Comparison of ENCODE assay signal across 11 mouse cellular contexts in genomic region chr19:55139301-55139700, GRCm38 (mm10). TPM values are rescaled to one million over a fixed set of nuclear protein-coding genes. Genes with fewer than 3 reads are reported as not detected.
DNase-seq lines count a peak whose midpoint lies in the region; ATAC-seq and TF ChIP-seq lines count a peak whose summit lies in the region.
"Had no signal": no experiment of that assay in that cellular context is flagged by ENCODE, and none has a peak within 500 bp of the region (broad histone marks: within the 10 kb centered on the region; RNA-seq: fewer than 3 reads in every experiment).

No protein-coding gene starts in this region.

- no peaks in the 10 kb centered on the region for H3K9me3 ChIP-seq in lung, postnatal 0 days (ENCODE audit: low read length)
- no peaks in the 10 kb centered on the region for H3K9me3 ChIP-seq in kidney, embryonic 14.5 days (ENCODE audit: control insufficient read depth, low read length)

- H3K4me1 ChIP-seq in lung, postnatal 0 days (ENCODE audit: insufficient read depth, low read depth, low read length) = peaks cover 17% of the 10 kb centered on the region
- peaks cover 16% of the 10 kb centered on the region; the same call in 1 of the 2 replicates for H3K4me1 ChIP-seq in kidney, embryonic 14.5 days (ENCODE audit: control insufficient read depth, insufficient read depth, low read length)

- TF ChIP-seq CTCF in lung, postnatal 0 days (IDR thresholded peaks at IDR 0.05) = no peak

- peak; percentile 63 for ATAC-seq in common myeloid progenitor, adult 5-6 weeks (replicated peaks; ENCODE audit: low read depth, poor library complexity, severe bottlenecking)
- ATAC-seq in lung, postnatal 0 days = peak; percentile 48
- no peak for ATAC-seq in kidney, embryonic 14.5 days (ENCODE audit: low FRiP score, low TSS enrichment)

- peak; percentile 68 for TF ChIP-seq EP300 in lung, postnatal 0 days (IDR thresholded peaks at IDR 0.05)

- H3K4me2 ChIP-seq in lung, postnatal 0 days (replicated peaks; ENCODE audit: low read depth, low read length) = no peak overlapping the region
- H3K4me2 ChIP-seq in kidney, embryonic 14.5 days (replicated peaks; ENCODE audit: low read depth, low read length) = no peak overlapping the region

- H3K4me3 ChIP-seq in lung, postnatal 0 days (ENCODE audit: low read depth, low read length) = no peak overlapping the region
- no peak overlapping the region for H3K4me3 ChIP-seq in kidney, embryonic 14.5 days (ENCODE audit: low read length)

- no peak overlapping the region for H3K27ac ChIP-seq in lung, postnatal 0 days (ENCODE audit: low read length)
- H3K27ac ChIP-seq in kidney, embryonic 14.5 days (ENCODE audit: low read depth, low read length) = no peak overlapping the region

- no peaks in the 10 kb centered on the region for H3K36me3 ChIP-seq in lung, postnatal 0 days (ENCODE audit: insufficient read depth, low read length)
- H3K36me3 ChIP-seq in kidney, embryonic 14.5 days (ENCODE audit: control insufficient read depth, insufficient read depth, low read length) = no peaks in the 10 kb centered on the region

- DNase-seq in urinary bladder, adult 2 months (ENCODE audit: low spot score) = peak; percentile 32
- no peak for DNase-seq in urinary bladder, postnatal 4 days (ENCODE audit: low spot score in 2 of 2)
- peak; percentile 84 for DNase-seq in lung, postnatal 0 days (ENCODE audit: low spot score)
- no peak for DNase-seq in T-cell, adult 2 months (ENCODE audit: low spot score)
- DNase-seq in spleen, postnatal 10 days (ENCODE audit: low spot score in 2 of 2) = no peak
- no peak for DNase-seq in left cerebral cortex, adult 18-20 months (ENCODE audit: low spot score in 2 of 2)
- DNase-seq: thymus, adult 18-20 months had no signal

- no peak overlapping the region for H3K9ac ChIP-seq in lung, postnatal 0 days (replicated peaks; ENCODE audit: low read depth)
- H3K9ac ChIP-seq in kidney, embryonic 14.5 days (ENCODE audit: low read depth, low read length) = no peak overlapping the region

- 64% methylated on average over 7 of the region's 7 CpGs for WGBS in lung, postnatal 0 days
- 83% methylated on average over 7 of the region's 7 CpGs for WGBS in kidney, embryonic 14.5 days

- no peaks in the 10 kb centered on the region for H3K27me3 ChIP-seq in lung, postnatal 0 days (replicated peaks; ENCODE audit: insufficient read depth, low read length)
- no peaks in the 10 kb centered on the region for H3K27me3 ChIP-seq in kidney, embryonic 14.5 days (ENCODE audit: control insufficient read depth, insufficient read depth, low read length)

RNA-seq across cellular contexts. Expression of gene Gpam, which starts 12.3 kb away (rescaled TPM):
- 65.6 and 67.5 TPM in 2 replicates for polyA plus RNA-seq in urinary bladder, adult 2 months (2012; rRNA removed)
- 14.8 and 18.0 TPM in 2 replicates for total RNA-seq in common myeloid progenitor, adult 5-6 weeks (2017)
- 41.4 and 51.8 TPM in 2 replicates for polyA plus RNA-seq in lung, postnatal 0 days (2015; fragmentation: Nextera tagmentation; extraction: Ambion mirVana)
- total RNA-seq in left cerebral cortex, adult 18-20 months (2021) = 10 to 100 TPM; 39.3 to 41.4 TPM
- 11.8 and 22.2 TPM in 2 replicates for polyA plus RNA-seq in kidney, embryonic 14.5 days (2014; fragmentation: Nextera tagmentation; extraction: Ambion mirVana)

RNA-seq across cellular contexts. Expression of gene Tectb, which starts 41.2 kb away (rescaled TPM):
- 0.29 and 0.50 TPM in 2 replicates for polyA plus RNA-seq in urinary bladder, adult 2 months (2012; rRNA removed)
- not detected in 2 replicates for total RNA-seq in common myeloid progenitor, adult 5-6 weeks (2017)
- 0.21 and 0.27 TPM in 2 replicates for polyA plus RNA-seq in lung, postnatal 0 days (2015; fragmentation: Nextera tagmentation; extraction: Ambion mirVana)
- not detected for total RNA-seq in left cerebral cortex, adult 18-20 months (2021)
- not detected in 2 replicates for polyA plus RNA-seq in kidney, embryonic 14.5 days (2014; fragmentation: Nextera tagmentation; extraction: Ambion mirVana)
- total RNA-seq: hematopoietic stem cell, adult 5-6 weeks; left cerebral cortex, postnatal 25 days had no signal

Comparison
In these comparisons a context has a peak if more than half of its experiments do, and no peak if none do; other contexts are left out.
1. DNase-seq: peak in urinary bladder, adult 2 months (single experiment) and lung, postnatal 0 days (single experiment); none in urinary bladder, postnatal 4 days (0 of 2), T-cell, adult 2 months (single experiment), spleen, postnatal 10 days (0 of 2) and left cerebral cortex, adult 18-20 months (0 of 2).